Mouse (Mus musculus): ENCODE measurements around the gene Mindy4. TPM values are rescaled to one million over a fixed set of nuclear protein-coding genes. Genes with fewer than 3 reads are reported as not detected.

Gene Mindy4
- polyA plus RNA-seq, 1 experiment from 2014 or later: 10.7 TPM

DNA sequence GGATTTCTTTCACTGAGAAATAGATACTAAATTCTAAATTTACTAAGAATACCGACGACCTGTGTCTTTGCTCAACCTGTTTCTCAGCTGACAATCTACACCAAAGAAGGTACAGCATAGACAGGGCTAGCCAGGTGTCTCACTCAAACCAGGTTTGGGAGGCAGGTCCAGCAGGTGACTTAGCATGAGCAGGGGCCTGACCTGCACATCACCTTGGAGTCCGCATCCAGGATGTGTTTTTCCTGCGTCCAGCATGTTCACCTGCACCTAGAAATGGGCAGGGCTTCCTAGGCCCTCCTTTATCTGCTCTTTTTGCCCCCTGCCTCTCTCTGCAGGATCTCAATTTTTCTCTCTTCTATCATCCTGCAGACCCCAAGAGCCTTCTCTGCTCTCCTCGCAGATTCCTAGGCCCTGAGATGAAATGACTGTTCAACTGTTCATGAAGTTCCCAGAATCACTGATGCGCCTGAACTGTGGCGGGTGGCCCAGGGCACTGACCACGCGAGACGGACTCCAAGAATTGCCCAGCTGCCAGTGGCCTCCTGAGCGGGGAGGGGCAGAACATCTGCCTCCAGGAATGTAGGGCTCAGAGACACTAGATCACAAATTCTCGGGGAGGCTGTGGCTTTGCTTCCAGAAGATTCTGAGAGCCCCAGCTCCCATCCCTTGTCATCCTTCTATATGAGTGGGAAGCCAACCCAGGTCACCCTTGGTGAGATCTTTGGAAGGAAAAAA lies 150.7 kb downstream of the Mindy4 start:
- 81% methylated on average over 12 of the region's 12 CpGs for WGBS
- ATAC-seq (ENCODE audit: low FRiP score): no peak
- Histone ChIP-seq H3K9me3 (0 out of 2 replicates have a peak, but pooled peaks cover 9% of the 10 kb centered on the region), H3K27me3 (0 out of 2 replicates have a peak, but pooled peaks cover 6% of the 10 kb centered on the region), H3K9ac (no peak overlapping the region), H3K4me1 (replicated peaks) (peaks cover 7% of the 10 kb centered on the region; the same call in 1 of the 2 replicates), H3K4me2 (no peak overlapping the region), H3K27ac (no peak overlapping the region), H3K4me3 (no peak overlapping the region), H3K36me3 (0 out of 2 replicates have a peak, but pooled peaks cover 3% of the 10 kb centered on the region)

DNA sequence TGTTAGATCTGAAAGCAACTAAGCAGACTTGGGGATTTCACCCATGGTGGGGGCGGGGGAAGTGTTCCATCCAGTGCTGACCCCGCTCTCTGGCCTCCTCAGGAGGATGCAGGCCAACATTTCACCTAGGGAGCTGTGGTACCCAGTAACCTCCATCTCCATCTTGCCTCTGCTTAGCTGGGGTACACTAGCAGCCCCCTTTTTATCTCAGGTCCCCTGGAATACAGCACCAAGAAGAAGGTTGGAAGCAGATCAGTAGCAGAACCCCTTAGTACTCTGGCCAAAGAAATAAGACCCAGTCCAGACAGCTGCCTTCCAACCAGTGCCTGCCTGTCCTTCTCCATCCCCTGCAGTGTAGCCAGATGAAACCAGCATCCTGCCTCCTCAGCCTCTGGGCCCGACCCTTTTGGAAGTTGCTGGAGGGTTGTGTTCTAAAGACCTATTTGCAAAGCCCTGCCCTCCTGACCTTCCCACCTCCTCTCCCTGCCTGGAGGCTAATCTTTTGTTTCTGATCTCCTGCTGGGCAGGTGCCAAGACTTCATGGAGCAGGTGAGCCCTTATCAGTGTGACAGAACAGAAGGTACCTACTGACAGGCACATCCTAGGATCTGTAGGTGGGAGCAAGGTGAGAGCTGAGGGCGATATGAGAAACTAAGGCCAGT lies 151.4 kb downstream of the Mindy4 start:
- H3K4me1 ChIP-seq (replicated peaks): peaks cover 7% of the 10 kb centered on the region; the same call in 1 of the 2 replicates
- no peak for ATAC-seq (ENCODE audit: low FRiP score)
- no peak overlapping the region for H3K4me2 ChIP-seq
- H3K9ac ChIP-seq: no peak overlapping the region
- H3K27me3 ChIP-seq: 0 out of 2 replicates have a peak, but pooled peaks cover 6% of the 10 kb centered on the region
- 0 out of 2 replicates have a peak, but pooled peaks cover 3% of the 10 kb centered on the region for H3K36me3 ChIP-seq
- no peak overlapping the region for H3K4me3 ChIP-seq
- WGBS: 68% methylated on average over 4 of the region's 4 CpGs
- H3K27ac ChIP-seq: no peak overlapping the region
- H3K9me3 ChIP-seq: 0 out of 2 replicates have a peak, but pooled peaks cover 6% of the 10 kb centered on the region

DNA sequence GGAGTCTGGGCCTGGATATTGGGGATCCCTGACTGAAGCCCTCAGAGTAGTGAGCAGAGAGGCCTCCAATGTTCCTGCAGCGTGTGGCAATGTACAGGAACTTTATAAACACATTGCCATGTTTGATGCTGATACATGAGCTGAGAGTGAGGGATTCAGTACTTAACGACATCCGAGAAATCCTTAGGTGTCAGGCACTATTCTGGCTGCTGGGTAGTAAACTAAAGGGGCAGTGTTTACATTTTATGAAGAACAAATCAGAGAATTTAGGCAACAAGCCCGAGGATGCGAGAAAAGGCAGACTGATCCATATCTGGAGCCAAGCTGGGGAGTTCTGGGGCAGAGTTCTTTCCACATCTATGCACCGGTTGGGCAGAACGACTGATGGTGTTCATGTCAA lies 152.4 kb downstream of the Mindy4 start:
- Histone ChIP-seq H3K9me3 (no peaks in the 10 kb centered on the region), H3K27ac (no peak overlapping the region), H3K27me3 (0 out of 2 replicates have a peak, but pooled peaks cover 6% of the 10 kb centered on the region), H3K36me3 (no peaks in the 10 kb centered on the region), H3K4me1 (replicated peaks) (peaks cover 7% of the 10 kb centered on the region; the same call in 1 of the 2 replicates), H3K4me2 (no peak overlapping the region), H3K4me3 (no peak overlapping the region), H3K9ac (no peak overlapping the region)
- ATAC-seq (ENCODE audit: low FRiP score): no peak
- 89% methylated on average over 7 of the region's 7 CpGs for WGBS

DNA sequence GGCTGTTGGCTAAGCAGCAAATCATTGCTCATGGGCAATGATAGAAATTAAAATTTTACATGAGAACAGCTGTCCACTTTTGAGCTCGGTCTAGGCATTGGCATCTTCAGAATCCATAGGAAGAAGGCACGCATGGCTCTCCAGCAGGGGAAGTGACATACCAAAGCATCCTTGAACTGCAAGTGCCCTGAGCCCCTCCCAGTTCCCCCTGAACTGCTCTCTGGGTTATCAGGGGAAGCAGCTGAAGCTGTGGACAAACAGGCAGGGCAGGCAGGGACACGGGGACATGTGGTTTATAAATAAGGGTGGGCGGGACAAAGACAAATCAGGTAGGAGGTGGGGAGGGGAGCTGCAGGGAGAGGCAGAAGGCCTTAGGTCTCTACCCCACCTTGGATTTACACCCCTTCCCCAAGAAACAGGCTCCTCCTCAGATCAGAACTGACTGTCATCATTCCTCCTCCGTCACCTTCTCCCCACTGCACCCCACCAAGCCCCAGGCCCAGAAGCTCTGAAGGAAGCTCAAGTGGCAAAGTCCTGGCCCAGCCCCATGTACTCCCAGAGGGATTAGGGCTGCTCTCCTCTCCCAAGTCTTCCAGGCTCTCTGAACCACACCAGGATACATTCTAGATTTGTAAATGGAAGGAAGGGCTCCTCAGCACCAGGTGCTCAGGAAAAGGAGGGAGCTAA lies 153.0 kb downstream of the Mindy4 start:
- Histone ChIP-seq H3K36me3 (no peaks in the 10 kb centered on the region), H3K9me3 (no peaks in the 10 kb centered on the region), H3K27me3 (0 out of 2 replicates have a peak, but pooled peaks cover 6% of the 10 kb centered on the region), H3K4me3 (no peak overlapping the region), H3K4me2 (no peak overlapping the region), H3K9ac (no peak overlapping the region), H3K4me1 (replicated peaks) (peaks cover 7% of the 10 kb centered on the region; the same call in 1 of the 2 replicates), H3K27ac (no peak overlapping the region)
- WGBS: 61% methylated on average over 5 of the region's 5 CpGs
- ATAC-seq (ENCODE audit: low FRiP score): no peak

DNA sequence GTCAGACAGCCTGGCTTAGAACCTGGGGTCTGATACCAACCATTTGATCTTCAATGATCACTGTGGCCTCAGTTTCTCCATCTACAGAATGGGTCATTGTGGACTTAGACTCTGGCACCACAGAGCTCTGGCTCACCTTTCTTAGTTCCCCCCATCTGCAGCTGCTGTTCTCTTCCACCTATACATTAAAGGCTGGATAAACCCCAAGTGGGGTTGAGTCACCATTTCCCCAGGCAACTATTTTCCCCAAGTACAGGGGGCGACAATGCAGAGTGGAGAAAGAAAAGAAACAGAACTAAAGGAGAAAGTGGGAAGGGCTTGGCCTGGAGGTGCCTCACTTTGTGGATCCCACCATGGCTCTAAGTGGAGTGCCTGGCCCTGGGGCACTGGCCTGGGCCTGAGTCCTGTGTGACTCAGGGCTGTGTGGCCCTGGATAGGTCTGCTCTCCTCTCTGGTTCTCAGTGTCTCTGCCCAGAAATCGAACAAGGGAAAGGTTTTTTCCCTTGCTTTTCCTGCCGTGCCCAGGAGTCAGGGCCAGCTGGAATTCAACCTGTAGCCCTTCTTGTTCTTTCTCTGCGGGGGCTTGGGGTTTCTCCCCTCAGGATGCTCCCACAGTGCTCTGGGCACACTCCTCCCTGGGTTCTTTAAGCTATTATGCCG lies 153.9 kb downstream of the Mindy4 start:
- Histone ChIP-seq H3K4me3 (no peak overlapping the region), H3K9me3 (no peaks in the 10 kb centered on the region), H3K27ac (no peak overlapping the region), H3K27me3 (0 out of 2 replicates have a peak, but pooled peaks cover 6% of the 10 kb centered on the region), H3K4me1 (replicated peaks) (peaks cover 7% of the 10 kb centered on the region; the same call in 1 of the 2 replicates), H3K36me3 (no peaks in the 10 kb centered on the region), H3K4me2 (no peak overlapping the region), H3K9ac (no peak overlapping the region)
- WGBS: 59% methylated on average over 5 of the region's 5 CpGs
- ATAC-seq (ENCODE audit: low FRiP score): no peak

DNA sequence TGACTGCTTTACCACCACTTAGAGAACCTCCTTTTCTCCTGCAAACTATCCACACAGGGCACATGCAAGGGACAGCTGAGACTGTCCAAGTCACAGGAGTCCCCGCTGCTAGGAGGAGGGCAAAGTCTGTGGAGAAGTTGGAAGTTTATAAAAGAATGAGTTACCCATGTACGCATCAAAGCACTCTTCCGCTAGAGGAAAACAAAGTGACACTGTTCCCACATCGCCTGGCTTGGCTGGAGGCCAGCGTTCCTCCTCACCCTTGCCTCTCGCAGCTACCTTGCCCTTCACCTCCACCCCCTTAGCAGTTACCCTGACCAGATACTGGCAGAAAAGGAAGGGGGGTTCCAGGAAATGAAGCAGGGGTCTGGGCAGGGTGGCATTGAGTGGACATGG lies 154.5 kb downstream of the Mindy4 start:
- Histone ChIP-seq H3K36me3 (no peaks in the 10 kb centered on the region), H3K9me3 (no peaks in the 10 kb centered on the region)
- 47% methylated on average over 6 of the region's 6 CpGs for WGBS

DNA sequence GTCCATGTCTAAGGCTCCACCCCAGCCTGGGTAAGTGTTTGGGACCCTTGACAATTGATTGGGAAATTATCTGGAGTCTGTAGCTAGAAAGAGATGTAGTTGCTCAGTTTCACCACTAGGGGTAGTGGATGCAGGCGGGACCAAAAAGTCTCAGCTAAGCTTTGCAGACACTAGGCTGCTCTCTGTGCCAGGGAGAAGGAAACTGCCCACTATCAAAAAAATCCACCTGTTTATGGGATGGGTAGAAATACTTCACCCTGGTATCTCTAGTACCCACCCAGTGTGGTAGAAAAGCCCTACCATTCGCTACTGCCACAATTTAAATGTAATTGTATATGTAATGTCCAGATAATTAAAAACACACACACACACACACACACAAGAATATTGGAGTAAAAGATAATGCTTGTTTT lies 155.6 kb downstream of the Mindy4 start:
- Histone ChIP-seq H3K9ac (no peak overlapping the region), H3K4me3 (no peak overlapping the region), H3K36me3 (no peaks in the 10 kb centered on the region), H3K27me3 (0 out of 2 replicates have a peak, but pooled peaks cover 6% of the 10 kb centered on the region), H3K4me2 (no peak overlapping the region), H3K27ac (no peak overlapping the region), H3K4me1 (replicated peaks) (peaks cover 7% of the 10 kb centered on the region; the same call in 1 of the 2 replicates), H3K9me3 (no peaks in the 10 kb centered on the region)
- no peak for ATAC-seq (ENCODE audit: low FRiP score)
- 29% methylated on average over 2 of the region's 2 CpGs for WGBS

More for the DNA sequence above, 154.5 kb downstream of the Mindy4 start:
- Histone ChIP-seq H3K4me1 (replicated peaks) (peaks cover 7% of the 10 kb centered on the region; the same call in 1 of the 2 replicates), H3K27me3 (0 out of 2 replicates have a peak, but pooled peaks cover 6% of the 10 kb centered on the region), H3K27ac (no peak overlapping the region), H3K4me3 (no peak overlapping the region), H3K9ac (no peak overlapping the region), H3K4me2 (no peak overlapping the region)
- ATAC-seq (ENCODE audit: low FRiP score): peak; percentile 29; the same call in 1 of the 2 replicates

DNA sequence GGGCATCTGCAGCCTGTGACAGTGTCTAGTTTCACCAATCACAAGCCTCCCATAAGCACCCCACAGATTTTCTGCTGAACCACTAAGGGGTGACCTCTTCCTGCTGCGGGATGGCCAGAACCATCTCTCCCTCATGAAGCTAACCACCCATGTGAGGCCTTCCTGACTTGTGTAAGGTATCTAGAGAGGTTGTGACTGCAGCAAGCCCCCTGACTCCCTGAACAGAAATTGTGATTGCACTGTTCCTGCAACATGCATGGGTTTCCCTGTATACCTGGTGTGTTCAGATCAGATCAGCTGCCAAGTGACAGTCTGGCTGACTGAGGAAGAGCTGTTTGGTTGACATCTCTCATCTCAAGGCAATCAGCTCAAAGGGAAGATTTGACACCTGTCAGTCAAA lies 159.5 kb downstream of the Mindy4 start:
- H3K4me1 ChIP-seq (replicated peaks): 0 out of 2 replicates have a peak, but pooled peaks cover 2% of the 10 kb centered on the region
- H3K27ac ChIP-seq: no peak overlapping the region
- H3K27me3 ChIP-seq: no peaks in the 10 kb centered on the region
- H3K4me2 ChIP-seq: no peak overlapping the region
- ATAC-seq (ENCODE audit: low FRiP score): no peak
- H3K9ac ChIP-seq: no peak overlapping the region
- no peaks in the 10 kb centered on the region for H3K9me3 ChIP-seq
- H3K36me3 ChIP-seq: no peaks in the 10 kb centered on the region
- 91% methylated on average over 1 of the region's 1 CpGs for WGBS
- H3K4me3 ChIP-seq: no peak overlapping the region

DNA sequence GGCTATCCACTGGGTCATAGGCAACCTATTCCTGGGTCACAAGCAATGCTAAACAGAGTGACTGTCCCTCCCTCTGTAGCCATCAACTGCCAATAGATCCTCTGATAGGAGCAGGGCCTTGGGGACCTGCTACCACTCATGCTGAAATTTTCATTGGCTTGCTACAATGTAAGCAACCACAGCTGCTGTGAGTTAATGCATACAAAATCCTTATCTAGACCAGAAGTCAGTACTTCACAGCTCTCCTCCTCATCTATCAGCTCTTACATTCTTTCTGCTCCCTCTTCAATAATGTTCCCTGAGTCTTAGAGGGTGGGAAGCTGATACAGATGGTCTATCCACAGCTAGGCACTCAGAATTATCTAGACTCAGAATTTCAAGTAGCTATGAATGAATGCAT lies 163.9 kb downstream of the Mindy4 start:
- no peak overlapping the region for H3K27ac ChIP-seq
- H3K36me3 ChIP-seq: no peaks in the 10 kb centered on the region
- no peaks in the 10 kb centered on the region for H3K27me3 ChIP-seq
- H3K4me3 ChIP-seq: no peak overlapping the region
- no peak overlapping the region for H3K4me2 ChIP-seq
- no peak for ATAC-seq (ENCODE audit: low FRiP score)
- no peak overlapping the region for H3K9ac ChIP-seq
- H3K9me3 ChIP-seq: no peaks in the 10 kb centered on the region
- no peaks in the 10 kb centered on the region for H3K4me1 ChIP-seq (replicated peaks)
